Mouse (Mus musculus): Measurements from ENCODE around the gene Tbx15. TPM values are rescaled to one million over a fixed set of nuclear protein-coding genes. Genes with fewer than 3 reads are reported as not detected.
A peak's percentile ranks its signal among the peaks of the same experiment; 100 is the strongest.

Tbx15 gene
- not detected in 2 replicates for total RNA-seq (2015)
- total RNA-seq (2017) = 0.07 TPM in 1 of 2 replicates, not detected in the other

- no peak for ATAC-seq (replicated peaks; ENCODE audit: poor library complexity)
Measured at GRCm38 (mm10) chr3:99240213-99240720, at the start of gene Tbx15. Tbx15 (plus strand) TSS chr3:99240381.

DNA sequence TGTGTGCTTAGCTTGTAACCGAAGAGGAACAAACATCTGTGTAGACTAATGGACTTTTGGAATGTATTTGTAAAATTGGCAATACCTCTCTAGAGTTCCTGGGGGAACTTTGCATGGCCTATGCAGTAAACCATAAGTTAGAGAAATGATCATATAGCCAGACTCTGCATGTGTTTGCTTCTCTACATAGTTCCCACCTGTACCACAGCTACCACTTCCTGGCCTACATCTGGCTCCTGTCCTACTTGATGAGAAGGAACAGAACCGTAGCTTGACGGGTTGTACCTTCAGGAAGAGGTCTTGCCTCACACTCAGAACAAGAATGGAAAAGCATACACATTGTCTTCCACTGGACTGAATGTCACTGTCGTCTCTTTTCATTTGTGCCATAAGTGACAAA lies 46.6 kb upstream of the Tbx15 start:
- ATAC-seq (replicated peaks; ENCODE audit: poor library complexity) = no peak

GRCm38 (mm10) chr3:99203331-99203730 lies 36.9 kb upstream of the Tbx15 start:
- no peak for ATAC-seq (replicated peaks; ENCODE audit: poor library complexity)

- ATAC-seq (replicated peaks; ENCODE audit: poor library complexity) = peak; percentile 34; the same call in 1 of the 2 replicates
Measured at GRCm38 (mm10) chr3:99208416-99208815, 31.8 kb upstream of the Tbx15 start.

DNA sequence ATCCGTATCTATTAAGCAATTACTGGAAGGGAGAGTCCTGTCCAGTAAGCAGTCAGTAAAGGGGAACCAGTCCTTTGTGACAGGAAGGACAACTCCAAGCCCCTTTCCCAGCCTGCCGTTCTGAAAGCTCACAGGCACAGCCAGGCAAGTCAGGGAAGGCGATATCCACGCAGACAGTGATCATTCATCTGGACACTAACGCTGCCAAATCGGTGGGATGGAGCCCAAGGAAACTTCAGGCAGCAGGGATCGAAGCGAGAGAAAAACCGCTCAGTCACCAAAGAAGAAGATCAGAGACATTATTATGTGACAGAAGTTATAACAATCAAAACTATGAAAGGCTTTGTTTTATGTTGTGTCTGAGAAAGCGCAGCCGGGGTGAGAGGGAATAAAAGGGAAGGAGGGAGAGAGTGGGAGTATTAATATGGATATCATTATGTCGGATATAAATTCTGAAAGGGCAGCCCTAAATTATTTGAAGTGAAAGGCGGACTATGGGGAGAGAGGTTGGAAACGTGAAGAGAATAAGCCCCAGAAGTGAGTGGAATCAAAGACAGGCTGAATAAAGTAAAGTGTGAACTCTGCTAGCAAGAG lies 29.0 kb upstream of the Tbx15 start:
- ATAC-seq (replicated peaks; ENCODE audit: poor library complexity) = no peak

- ATAC-seq (replicated peaks; ENCODE audit: poor library complexity) = no peak
Measured at GRCm38 (mm10) chr3:99227807-99228206, 12.4 kb upstream of the Tbx15 start.

- ATAC-seq (replicated peaks; ENCODE audit: poor library complexity) = peak; percentile 76
Measured at GRCm38 (mm10) chr3:99233393-99234318, 6.5 kb upstream of the Tbx15 start.

GRCm38 (mm10) chr3:99234319-99234869 lies 5.8 kb upstream of the Tbx15 start:
- ATAC-seq (replicated peaks; ENCODE audit: poor library complexity) = peak; percentile 35

DNA sequence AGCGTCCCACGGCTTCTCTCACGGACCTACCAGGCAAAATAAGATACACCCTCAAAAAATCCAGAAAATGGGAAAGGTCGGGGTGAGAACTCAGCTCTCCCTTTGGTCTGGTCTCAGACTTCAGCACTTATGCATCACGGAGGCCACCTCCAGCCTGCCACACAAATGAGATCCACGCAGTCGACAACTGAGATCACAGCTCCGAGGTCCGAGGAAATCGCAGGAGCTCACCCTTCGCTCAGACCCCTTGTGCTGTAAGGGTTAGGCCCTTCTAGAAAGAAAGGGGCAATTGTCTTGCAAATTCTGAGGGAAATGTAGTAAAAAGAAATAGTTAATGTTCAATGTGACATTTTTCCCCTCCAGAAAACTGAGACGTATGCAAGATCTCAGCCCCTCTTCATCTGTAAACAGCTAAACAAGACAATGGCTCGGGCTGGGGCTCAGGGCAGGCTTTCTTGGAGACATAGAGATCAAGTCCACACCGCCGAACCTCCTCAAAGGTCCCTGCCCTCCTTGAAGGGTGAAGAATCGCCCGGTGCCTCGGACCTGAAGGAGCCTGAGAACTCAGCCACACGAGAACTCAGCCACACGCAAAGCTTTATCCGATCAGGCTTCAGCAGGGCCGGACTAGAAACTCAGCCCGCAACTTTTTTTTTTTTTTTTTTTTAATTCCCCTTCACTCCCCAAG lies 4.9 kb upstream of the Tbx15 start:
- no peak for ATAC-seq (replicated peaks; ENCODE audit: poor library complexity)

DNA sequence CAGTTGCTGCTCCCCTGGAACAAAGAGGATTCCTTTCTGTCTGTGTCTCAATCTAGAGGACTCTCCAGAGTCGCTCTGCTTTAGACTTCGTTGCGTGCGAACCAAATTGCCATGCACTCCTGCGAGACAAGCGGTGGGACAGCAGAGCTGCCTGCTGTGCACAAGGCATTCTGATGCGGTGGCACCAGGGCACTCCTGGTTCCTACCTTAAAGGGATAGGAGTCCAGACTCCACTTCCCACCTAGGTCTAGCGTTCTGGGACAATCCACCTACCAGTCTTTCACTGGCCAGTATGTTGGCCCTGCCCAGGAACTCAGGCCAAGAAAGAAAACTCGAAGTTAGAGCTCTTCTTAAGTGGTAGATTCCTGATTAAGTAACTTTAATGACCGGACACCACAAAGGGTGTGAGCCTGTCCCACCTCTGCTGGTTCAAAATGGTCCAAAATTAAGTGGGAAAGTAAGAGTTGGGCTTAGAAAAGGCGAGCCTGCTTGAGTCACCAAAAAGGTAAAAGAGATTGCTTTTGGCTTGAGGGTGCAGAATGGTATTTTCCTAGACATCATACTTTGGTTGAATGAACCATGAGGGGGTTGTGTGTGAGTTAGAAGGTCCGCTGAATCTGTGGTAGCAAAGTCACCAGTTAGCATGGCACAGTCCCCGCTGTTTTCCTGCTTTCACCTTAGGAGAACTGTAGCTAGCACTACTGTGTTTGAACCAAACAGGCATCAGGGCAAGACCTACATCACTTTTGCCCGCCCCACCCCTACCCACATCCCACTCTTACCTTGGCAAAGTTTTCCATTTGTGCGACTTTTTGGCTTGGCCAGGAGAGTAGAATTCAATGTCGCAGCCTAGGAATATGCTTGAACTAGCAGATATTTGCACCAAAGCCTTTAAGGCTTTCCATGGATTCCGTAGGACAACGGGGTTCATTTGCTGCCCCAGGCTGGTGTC lies 4.1 kb upstream of the Tbx15 start:
- no peak for ATAC-seq (replicated peaks; ENCODE audit: poor library complexity)

DNA sequence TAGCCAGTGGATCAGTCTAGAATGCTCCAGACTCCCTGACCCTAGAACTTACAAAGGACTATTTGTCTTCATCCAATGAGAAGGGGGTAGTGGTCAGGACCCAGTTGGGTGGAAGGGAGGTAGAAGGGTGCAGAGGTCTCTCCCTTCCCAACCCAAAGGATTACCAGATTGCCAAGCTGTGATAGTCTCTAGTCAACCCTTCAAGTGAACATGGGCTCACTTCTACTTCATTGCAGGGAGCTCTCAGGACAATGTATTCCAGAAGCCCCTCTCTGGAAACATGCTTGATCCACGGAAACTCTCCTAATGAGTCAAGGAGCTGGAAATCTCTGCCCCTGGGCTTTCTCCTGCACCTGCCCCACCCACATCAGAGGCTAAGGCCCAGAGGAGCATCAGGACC lies 1.5 kb upstream of the Tbx15 start:
- no peak for ATAC-seq (replicated peaks; ENCODE audit: poor library complexity)

- no peak for ATAC-seq (replicated peaks; ENCODE audit: poor library complexity)
Measured at GRCm38 (mm10) chr3:99239301-99240045, 708 bp upstream of the Tbx15 start.

GRCm38 (mm10) chr3:99240811-99241738 lies 894 bp downstream of the Tbx15 start:
- peak; percentile 29 for ATAC-seq (replicated peaks; ENCODE audit: poor library complexity)

DNA sequence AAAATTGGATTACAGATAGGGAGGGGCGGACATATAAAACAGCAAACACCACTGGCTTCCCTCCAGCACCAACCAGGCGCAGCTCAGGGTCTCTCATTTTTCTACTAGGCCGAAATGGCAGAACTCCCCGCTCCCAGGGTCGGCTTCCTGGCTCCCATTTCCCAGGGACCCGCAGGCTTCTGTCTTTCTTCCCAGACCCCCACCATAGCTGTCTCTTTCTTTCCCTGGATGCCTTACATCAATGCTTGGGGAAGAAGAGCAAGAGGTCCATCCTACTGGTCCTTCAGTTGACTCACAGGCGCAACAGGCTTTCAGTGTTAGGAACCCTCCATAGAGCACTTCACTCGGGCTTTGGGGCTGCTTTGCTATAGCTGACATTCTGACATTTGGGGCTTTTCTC lies 2.3 kb downstream of the Tbx15 start:
- no peak for ATAC-seq (replicated peaks; ENCODE audit: poor library complexity)

DNA sequence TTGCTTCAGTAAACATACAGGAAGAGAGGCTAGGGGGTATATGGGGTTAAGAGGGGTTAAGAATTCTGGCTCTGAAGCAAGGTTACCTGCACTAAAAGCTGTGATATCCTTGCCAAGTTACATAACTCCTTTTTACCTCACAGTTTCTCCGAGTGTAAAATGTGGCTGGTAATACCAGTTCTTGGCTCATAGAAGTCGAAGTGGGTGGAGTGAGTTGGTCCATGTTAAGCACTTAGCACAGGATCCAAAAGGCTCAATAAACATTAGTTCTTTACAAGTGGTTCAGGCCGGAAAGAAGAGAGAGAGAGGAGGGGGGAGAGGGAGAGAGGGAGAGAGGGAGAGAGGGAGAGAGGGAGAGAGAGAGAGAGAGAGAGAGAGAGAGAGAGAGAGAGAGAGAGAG lies 5.2 kb downstream of the Tbx15 start:
- ATAC-seq (replicated peaks; ENCODE audit: poor library complexity) = no peak

DNA sequence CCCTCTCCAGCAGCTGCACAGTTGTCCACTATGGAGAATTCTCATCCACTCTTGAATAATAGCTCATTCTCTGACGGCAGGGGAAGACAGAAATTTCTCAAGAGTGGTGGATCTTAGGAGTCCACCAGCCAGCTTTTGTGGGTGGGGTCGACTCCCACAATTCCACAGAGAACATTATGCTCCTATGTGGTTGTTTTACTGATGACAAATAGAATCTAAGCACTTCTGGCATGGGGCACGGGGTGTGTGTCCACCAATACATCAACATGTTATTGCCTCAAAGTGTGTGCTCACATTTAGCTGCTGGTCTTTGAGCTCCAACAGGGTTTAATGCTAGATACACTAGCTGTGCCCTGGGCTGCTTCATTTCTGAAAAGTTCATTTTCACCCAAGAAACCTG lies 6.4 kb downstream of the Tbx15 start:
- ATAC-seq (replicated peaks; ENCODE audit: poor library complexity) = no peak

DNA sequence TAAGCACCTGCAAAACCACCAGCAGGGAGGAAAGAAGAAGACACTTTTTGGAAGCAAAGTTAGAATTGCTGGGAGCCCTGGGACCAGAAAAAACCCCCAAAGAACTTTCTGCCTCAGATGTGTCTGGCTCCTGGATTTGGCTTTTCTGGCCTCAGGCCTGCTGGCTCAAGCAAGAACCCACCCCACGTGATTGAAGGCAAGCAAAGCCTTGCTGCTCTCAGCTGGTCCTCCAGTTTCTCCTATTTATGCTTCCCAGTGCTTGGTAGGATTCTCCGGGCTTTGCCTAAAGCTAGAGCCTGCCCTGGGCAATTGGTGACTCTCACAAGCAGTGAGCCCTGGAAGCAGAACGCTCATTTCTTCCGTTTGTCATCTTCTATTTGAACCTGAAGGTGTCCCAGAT lies 7.4 kb downstream of the Tbx15 start:
- no peak for ATAC-seq (replicated peaks; ENCODE audit: poor library complexity)
